Mouse (Mus musculus): Measurements from ENCODE around the gene Hsd3b7. TPM values are rescaled to one million over a fixed set of nuclear protein-coding genes. Genes with fewer than 3 reads are reported as not detected.

Gene Hsd3b7
- polyA plus RNA-seq, 1 experiment from 2014 or later, result 9.6 TPM

Other genes starting within 250 kb of the Hsd3b7 start
- gene Tmem265, start 239.2 kb upstream of the Hsd3b7 start, polyA plus RNA-seq (2015; fragmentation: Nextera tagmentation; extraction: Ambion mirVana), result 6.6 and 8.2 TPM in 2 replicates
- gene Phkg2, start 227.3 kb upstream of the Hsd3b7 start, polyA plus RNA-seq (2015; fragmentation: Nextera tagmentation; extraction: Ambion mirVana), result 55.1 and 60.5 TPM in 2 replicates
- 10.7 and 13.0 TPM in 2 replicates for gene Ccdc189, start 212.0 kb upstream of the Hsd3b7 start, polyA plus RNA-seq (2015; fragmentation: Nextera tagmentation; extraction: Ambion mirVana)
- 49.9 and 50.5 TPM in 2 replicates for gene Rnf40, start 211.8 kb upstream of the Hsd3b7 start, polyA plus RNA-seq (2015; fragmentation: Nextera tagmentation; extraction: Ambion mirVana)
- gene Zfp629, start 184.8 kb upstream of the Hsd3b7 start, polyA plus RNA-seq (2015; fragmentation: Nextera tagmentation; extraction: Ambion mirVana), result 22.2 and 25.0 TPM in 2 replicates
- 47.0 and 50.8 TPM in 2 replicates for gene Bcl7c, start 91.7 kb upstream of the Hsd3b7 start, polyA plus RNA-seq (2015; fragmentation: Nextera tagmentation; extraction: Ambion mirVana)
- 2.8 and 3.3 TPM in 2 replicates for gene Ctf1, start 87.9 kb upstream of the Hsd3b7 start, polyA plus RNA-seq (2015; fragmentation: Nextera tagmentation; extraction: Ambion mirVana)
- 0.18 TPM in 1 of 2 replicates, not detected in the other for gene Ctf2, start 68.4 kb upstream of the Hsd3b7 start, polyA plus RNA-seq (2015; fragmentation: Nextera tagmentation; extraction: Ambion mirVana)
- gene Fbxl19, start 56.1 kb upstream of the Hsd3b7 start, polyA plus RNA-seq (2015; fragmentation: Nextera tagmentation; extraction: Ambion mirVana), result 9.0 and 9.3 TPM in 2 replicates
- gene Orai3, start 30.8 kb upstream of the Hsd3b7 start, polyA plus RNA-seq (2015; fragmentation: Nextera tagmentation; extraction: Ambion mirVana), result 8.0 and 9.1 TPM in 2 replicates
- 17.8 and 20.9 TPM in 2 replicates for gene Setd1a, start 23.9 kb upstream of the Hsd3b7 start, polyA plus RNA-seq (2015; fragmentation: Nextera tagmentation; extraction: Ambion mirVana)
- not detected in 2 replicates for gene Gm49388, start 15.0 kb upstream of the Hsd3b7 start, polyA plus RNA-seq (2015; fragmentation: Nextera tagmentation; extraction: Ambion mirVana)
- gene Stx4a, start 23.7 kb downstream of the Hsd3b7 start, polyA plus RNA-seq (2015; fragmentation: Nextera tagmentation; extraction: Ambion mirVana), result 22.2 and 24.3 TPM in 2 replicates
- gene Stx1b, start 23.9 kb downstream of the Hsd3b7 start, polyA plus RNA-seq (2015; fragmentation: Nextera tagmentation; extraction: Ambion mirVana), result 38.7 and 40.9 TPM in 2 replicates
- gene Zfp646, start 75.6 kb downstream of the Hsd3b7 start, polyA plus RNA-seq (2015; fragmentation: Nextera tagmentation; extraction: Ambion mirVana), result 11.0 TPM in 2 replicates
- 37.9 and 39.3 TPM in 2 replicates for gene Zfp668, start 76.2 kb downstream of the Hsd3b7 start, polyA plus RNA-seq (2015; fragmentation: Nextera tagmentation; extraction: Ambion mirVana)
- gene Prss53, start 90.4 kb downstream of the Hsd3b7 start, polyA plus RNA-seq (2015; fragmentation: Nextera tagmentation; extraction: Ambion mirVana), result 0.58 and 0.82 TPM in 2 replicates
- 0.61 TPM in 1 of 2 replicates, not detected in the other for gene Gm21974, start 94.8 kb downstream of the Hsd3b7 start, polyA plus RNA-seq (2015; fragmentation: Nextera tagmentation; extraction: Ambion mirVana)
- 67.6 and 71.1 TPM in 2 replicates for gene Vkorc1, start 95.0 kb downstream of the Hsd3b7 start, polyA plus RNA-seq (2015; fragmentation: Nextera tagmentation; extraction: Ambion mirVana)
- gene Bckdk, start 103.5 kb downstream of the Hsd3b7 start, polyA plus RNA-seq (2015; fragmentation: Nextera tagmentation; extraction: Ambion mirVana), result 59.7 and 66.8 TPM in 2 replicates
- gene Kat8, start 111.9 kb downstream of the Hsd3b7 start, polyA plus RNA-seq (2015; fragmentation: Nextera tagmentation; extraction: Ambion mirVana), result 47.1 and 50.9 TPM in 2 replicates
- 0.26 and 0.30 TPM in 2 replicates for gene Prss8, start 129.5 kb downstream of the Hsd3b7 start, polyA plus RNA-seq (2015; fragmentation: Nextera tagmentation; extraction: Ambion mirVana)
- gene Prss36, start 146.1 kb downstream of the Hsd3b7 start, polyA plus RNA-seq (2015; fragmentation: Nextera tagmentation; extraction: Ambion mirVana), result 11.8 and 13.3 TPM in 2 replicates
- 397 and 402 TPM in 2 replicates for gene Fus, start 166.9 kb downstream of the Hsd3b7 start, polyA plus RNA-seq (2015; fragmentation: Nextera tagmentation; extraction: Ambion mirVana)
- 6.5 and 8.2 TPM in 2 replicates for gene Pycard, start 193.3 kb downstream of the Hsd3b7 start, polyA plus RNA-seq (2015; fragmentation: Nextera tagmentation; extraction: Ambion mirVana)
- gene Trim72, start 203.3 kb downstream of the Hsd3b7 start, polyA plus RNA-seq (2015; fragmentation: Nextera tagmentation; extraction: Ambion mirVana), result 0.13 TPM in 1 of 2 replicates, not detected in the other